Mouse (Mus musculus): ENCODE results near the gene Ntan1. TPM values are rescaled to one million over a fixed set of nuclear protein-coding genes. Genes with fewer than 3 reads are reported as not detected.
"Not testable (repeated sequence)": the region's sequence is repeated elsewhere in the genome, so short reads cannot be mapped to it uniquely, and the experiment has no call there.

The Ntan1 gene
- polyA plus RNA-seq (2016; fragmentation: Nextera tagmentation; extraction: Ambion mirVana): 137 and 169 TPM in 2 replicates

DNA sequence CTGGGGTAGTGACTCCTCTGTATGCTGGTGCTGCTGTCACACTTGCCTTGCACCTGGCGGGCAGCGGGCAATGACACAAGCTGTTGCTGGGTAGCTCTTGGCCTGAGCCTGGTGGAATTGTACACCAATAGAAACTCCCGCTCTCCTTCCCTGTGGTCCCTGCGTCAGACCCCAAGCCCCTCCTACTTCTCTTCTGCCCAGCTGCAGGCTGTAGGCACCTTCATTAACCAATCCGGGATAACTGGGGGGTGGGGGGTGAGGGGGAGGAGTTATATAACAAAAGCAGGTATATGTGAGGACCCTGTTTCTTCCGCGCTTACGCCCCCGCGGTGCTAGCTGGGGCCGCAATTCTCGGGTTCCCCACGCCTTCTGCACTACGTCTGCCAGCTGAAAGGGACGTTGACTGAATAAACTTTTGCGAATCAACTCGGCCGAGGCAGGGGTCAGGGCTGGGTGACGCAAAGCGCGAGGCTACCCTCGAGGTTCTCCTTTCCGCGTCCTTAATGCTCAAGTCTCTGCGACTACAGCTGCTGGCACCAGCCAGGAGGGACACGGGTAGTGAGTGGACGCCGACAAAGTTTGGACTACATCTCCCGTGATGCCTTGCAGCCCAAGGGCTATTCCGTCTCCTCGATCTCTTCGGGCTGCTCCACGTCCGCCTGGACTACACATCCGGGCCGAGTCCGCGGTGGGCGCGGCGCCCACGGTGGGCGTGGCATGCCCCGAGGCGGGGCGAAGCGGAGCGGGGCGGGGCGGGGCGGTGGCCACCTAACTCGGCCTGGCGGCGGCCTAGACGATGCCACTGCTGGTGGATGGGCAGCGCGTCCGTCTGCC, at the start of gene Ntan1:
Gene Ntan1 (plus strand): TSS at position 286 of the 834 bp plus-strand sequence.
- under 1% methylated on average over 58 of the region's 58 CpGs for WGBS
- peak within 1 kb of the TSS; percentile 81 for H3K4me3 ChIP-seq
- H3K27ac ChIP-seq: peak within 1 kb of the TSS; percentile 94
- peaks cover 35% of the 10 kb centered on the region for H3K36me3 ChIP-seq
- no peaks in the 10 kb centered on the region for H3K9me3 ChIP-seq
- H3K4me1 ChIP-seq (replicated peaks): peaks cover 24% of the 10 kb centered on the region
- H3K27me3 ChIP-seq (ENCODE audit: insufficient read depth, poor library complexity, severe bottlenecking): no peaks in the 10 kb centered on the region
- peak; percentile 96 for DNase-seq (ENCODE audit: low spot score)

DNA sequence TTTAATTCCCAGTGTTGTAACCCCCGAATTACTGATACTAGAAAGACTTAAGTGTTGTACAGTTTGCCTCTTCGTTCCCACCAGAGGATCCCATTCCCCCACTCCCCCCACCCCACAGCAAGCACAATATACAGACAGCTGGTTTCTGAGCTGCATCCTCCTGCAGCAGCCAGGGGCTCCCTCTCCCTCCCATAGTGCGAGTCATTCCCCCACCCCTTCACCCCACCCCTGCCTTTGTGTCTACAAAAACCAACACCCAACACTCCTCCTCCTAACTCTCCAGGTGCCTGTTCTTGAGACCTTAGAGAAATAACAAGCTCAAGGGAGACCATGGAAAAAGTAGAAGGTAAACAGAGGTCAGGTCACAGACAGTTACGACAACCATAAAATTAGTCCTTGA, 47.0 kb upstream of the Ntan1 start:
- WGBS: 73% methylated on average over 4 of the region's 4 CpGs
- not testable (repeated sequence) for H3K27me3 ChIP-seq (ENCODE audit: insufficient read depth, poor library complexity, severe bottlenecking); H3K27ac ChIP-seq; H3K4me3 ChIP-seq; DNase-seq (ENCODE audit: low spot score); H3K36me3 ChIP-seq; H3K9me3 ChIP-seq; H3K4me1 ChIP-seq (replicated peaks)

DNA sequence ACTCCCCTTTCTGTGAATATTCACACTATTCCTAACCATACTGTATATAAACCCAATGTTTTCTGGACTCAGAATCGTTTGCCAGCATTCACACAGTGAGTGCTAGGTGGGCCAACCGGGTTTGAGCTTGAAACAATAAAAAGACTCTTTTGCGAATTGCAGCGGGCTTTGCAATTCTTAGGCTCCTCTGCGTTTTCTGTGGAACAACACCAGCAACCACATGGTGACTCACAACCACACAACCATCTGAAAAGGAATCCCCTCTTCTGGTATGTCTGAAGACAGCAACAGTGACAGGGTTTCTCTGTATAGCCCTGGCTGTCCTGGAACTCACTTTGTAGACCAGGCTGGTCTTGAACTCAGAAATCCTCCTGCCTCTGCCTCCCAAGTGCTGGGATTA, 46.6 kb upstream of the Ntan1 start:
- not testable (repeated sequence) for H3K9me3 ChIP-seq; H3K36me3 ChIP-seq; H3K27me3 ChIP-seq (ENCODE audit: insufficient read depth, poor library complexity, severe bottlenecking); H3K27ac ChIP-seq; H3K4me1 ChIP-seq (replicated peaks); H3K4me3 ChIP-seq; DNase-seq (ENCODE audit: low spot score)
- WGBS: 88% methylated on average over 5 of the region's 5 CpGs

DNA sequence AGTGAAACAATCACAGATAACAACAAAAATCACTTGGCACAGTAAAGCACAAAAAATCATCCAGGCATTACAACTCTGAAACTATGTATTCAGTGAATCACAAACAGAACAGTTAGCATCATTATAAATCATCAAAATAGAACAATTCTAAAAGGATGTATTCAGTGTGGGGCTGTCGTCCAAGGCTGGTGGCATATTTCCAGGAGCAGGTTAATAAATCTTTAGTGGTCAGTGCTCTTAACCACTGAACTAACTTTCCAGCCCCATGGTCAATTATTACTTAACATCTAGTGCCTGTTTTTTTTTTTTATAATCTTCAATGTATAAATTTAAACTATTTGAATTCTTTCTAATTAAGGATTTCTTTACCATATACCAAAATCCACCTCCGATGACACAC, 44.6 kb upstream of the Ntan1 start:
- not testable (repeated sequence) for H3K4me3 ChIP-seq; H3K27ac ChIP-seq; DNase-seq (ENCODE audit: low spot score); H3K4me1 ChIP-seq (replicated peaks); H3K36me3 ChIP-seq; H3K9me3 ChIP-seq; H3K27me3 ChIP-seq (ENCODE audit: insufficient read depth, poor library complexity, severe bottlenecking)
- WGBS: 95% methylated on average over 2 of the region's 2 CpGs

DNA sequence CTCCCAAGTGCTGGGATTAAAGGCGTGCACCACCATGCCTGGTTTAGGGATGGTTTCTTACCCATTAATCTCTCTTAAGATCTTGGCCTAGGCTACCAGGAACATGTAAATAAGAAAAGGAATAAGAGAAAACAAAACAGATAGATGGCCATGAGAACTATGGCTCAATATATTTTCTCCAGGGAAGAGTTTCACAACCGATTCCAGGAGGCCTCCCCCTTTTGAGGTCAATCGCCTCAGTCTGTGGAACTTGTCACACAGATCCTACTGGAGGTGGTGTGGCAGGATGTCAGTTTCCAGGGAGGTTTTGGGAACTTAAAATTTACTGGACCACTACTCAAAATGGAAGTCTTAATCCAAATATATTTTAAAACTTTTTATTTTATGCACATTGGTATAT, 44.0 kb upstream of the Ntan1 start:
- H3K36me3 ChIP-seq; H3K27ac ChIP-seq; DNase-seq (ENCODE audit: low spot score); H3K4me1 ChIP-seq (replicated peaks); H3K4me3 ChIP-seq; H3K9me3 ChIP-seq; H3K27me3 ChIP-seq (ENCODE audit: insufficient read depth, poor library complexity, severe bottlenecking): not testable (repeated sequence)
- WGBS: 90% methylated on average over 3 of the region's 3 CpGs

DNA sequence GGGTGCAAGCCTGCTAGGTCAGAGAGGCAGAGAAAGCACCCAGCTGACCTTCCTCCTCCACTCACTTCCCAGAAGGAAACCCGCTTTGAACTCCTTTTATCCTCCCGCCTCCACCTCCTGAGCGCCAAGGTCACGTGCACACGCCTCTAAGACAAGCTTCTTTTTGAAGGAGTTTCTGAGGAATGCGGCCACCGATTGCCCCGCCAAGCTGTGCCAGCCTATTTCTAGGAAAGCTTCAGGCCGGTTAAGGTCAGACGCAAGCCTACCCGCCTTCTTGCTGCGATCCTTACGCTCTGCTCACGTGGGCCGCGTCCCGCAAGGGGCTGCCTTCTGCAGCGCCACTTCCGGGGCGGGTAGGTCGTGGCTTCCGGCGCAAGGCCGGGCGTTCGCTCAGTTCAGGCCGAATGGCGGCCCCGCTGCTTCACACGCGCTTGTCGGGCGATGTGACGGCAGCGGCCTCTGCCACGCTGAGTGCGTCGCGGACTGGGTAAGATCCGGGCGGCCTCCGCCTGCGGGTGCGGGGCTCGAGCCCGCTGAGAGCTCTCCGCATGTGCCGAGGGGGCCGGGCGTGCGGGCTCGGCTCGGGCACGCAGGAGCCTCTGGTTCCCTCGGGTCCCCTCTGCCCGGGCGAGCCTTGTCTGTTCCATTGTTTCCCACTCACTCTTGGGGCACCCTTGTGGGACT, 38.1 kb upstream of the Ntan1 start, which contains the start of gene Rrn3:
Gene Rrn3 (plus strand): TSS at position 356 of the 684 bp plus-strand sequence.
- H3K36me3 ChIP-seq: peaks cover 36% of the 10 kb centered on the region
- peak within 1 kb of the TSS; percentile 87 for H3K4me3 ChIP-seq
- H3K9me3 ChIP-seq: peaks cover 9% of the 10 kb centered on the region; the same call in 1 of the 2 replicates
- peak within 1 kb of the TSS; percentile 95 for H3K27ac ChIP-seq
- H3K27me3 ChIP-seq (ENCODE audit: insufficient read depth, poor library complexity, severe bottlenecking): no peaks in the 10 kb centered on the region
- under 1% methylated on average over 57 of the region's 57 CpGs for WGBS
- H3K4me1 ChIP-seq (replicated peaks): peaks cover 22% of the 10 kb centered on the region
- peak; percentile 89 for DNase-seq (ENCODE audit: low spot score)

DNA sequence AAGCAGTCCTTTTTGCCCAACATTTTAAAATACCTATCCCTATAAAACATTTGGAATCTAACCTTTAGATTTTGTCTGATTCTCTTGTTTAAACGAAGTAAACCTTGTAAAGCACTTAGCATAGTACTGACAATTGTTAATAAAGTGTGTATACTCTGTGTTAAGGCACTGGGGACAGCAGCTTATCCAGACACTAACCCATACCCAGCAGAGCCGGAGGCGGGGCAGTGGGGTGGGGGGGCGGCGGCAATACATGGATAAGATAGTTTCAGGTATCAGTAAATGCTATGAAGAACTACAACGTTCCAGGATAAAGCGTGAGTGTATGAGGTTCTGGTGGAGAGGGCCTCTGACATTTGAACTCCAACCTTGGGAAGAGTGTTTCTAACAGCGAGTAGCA, 37.4 kb upstream of the Ntan1 start:
- Histone ChIP-seq H3K27me3 (ENCODE audit: insufficient read depth, poor library complexity, severe bottlenecking) (no peaks in the 10 kb centered on the region), H3K9me3 (peaks cover 9% of the 10 kb centered on the region; the same call in 1 of the 2 replicates), H3K4me3 (peak overlapping the region; percentile 87), H3K36me3 (peaks cover 43% of the 10 kb centered on the region), H3K27ac (peak overlapping the region; percentile 95), H3K4me1 (replicated peaks) (peaks cover 22% of the 10 kb centered on the region)
- DNase-seq (ENCODE audit: low spot score): no peak
- 42% methylated on average over 8 of the region's 8 CpGs for WGBS

DNA sequence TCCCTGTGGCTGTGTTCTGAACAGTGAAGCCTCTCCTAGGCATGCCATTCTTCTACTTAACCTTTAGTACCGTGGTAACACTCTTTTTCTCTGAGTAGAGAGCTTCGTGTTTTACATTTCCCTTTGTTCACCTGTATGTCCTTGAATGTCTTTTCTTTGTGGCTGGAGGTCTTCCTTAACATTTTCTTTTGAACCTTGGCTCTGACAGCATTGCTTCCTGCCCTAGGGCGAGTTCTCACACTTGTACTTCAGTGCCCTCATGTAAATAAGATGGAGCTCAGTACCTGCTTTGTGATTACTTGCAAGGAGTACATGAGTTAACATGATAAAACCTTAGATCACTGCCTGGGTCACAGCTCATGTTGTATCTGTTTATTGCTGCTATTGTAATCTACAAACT, 32.7 kb upstream of the Ntan1 start:
- no peak for DNase-seq (ENCODE audit: low spot score)
- Histone ChIP-seq H3K4me3 (no peak overlapping the region), H3K9me3 (no peaks in the 10 kb centered on the region), H3K36me3 (peaks cover 85% of the 10 kb centered on the region), H3K27me3 (ENCODE audit: insufficient read depth, poor library complexity, severe bottlenecking) (no peaks in the 10 kb centered on the region), H3K4me1 (replicated peaks) (peaks cover 11% of the 10 kb centered on the region), H3K27ac (no peak overlapping the region)
- WGBS: 85% methylated on average over 3 of the region's 3 CpGs

DNA sequence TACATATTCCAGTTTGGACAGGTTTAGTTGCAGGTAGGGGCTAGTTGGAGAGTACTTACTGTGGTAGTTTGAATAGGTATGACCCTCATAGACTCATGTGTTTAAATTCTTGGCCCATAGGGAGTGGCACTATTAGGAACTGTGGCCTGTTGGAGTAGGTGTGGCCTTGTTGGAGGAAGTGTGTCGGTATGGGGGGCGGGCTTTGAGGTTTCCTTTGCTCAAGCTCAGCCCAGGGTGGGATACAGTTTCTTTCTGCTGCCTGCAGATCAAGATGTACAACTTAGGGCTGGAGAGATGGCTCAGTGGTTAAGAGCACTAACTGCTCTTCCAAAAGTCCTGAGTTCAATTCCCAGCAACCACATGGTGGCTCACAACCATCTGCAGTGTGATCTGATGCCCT, 25.2 kb upstream of the Ntan1 start:
- not testable (repeated sequence) for H3K4me1 ChIP-seq (replicated peaks); H3K4me3 ChIP-seq; H3K27ac ChIP-seq; H3K27me3 ChIP-seq (ENCODE audit: insufficient read depth, poor library complexity, severe bottlenecking); DNase-seq (ENCODE audit: low spot score); H3K9me3 ChIP-seq
- 95% methylated on average over 2 of the region's 2 CpGs for WGBS
- peaks cover 99% of the 10 kb centered on the region for H3K36me3 ChIP-seq

DNA sequence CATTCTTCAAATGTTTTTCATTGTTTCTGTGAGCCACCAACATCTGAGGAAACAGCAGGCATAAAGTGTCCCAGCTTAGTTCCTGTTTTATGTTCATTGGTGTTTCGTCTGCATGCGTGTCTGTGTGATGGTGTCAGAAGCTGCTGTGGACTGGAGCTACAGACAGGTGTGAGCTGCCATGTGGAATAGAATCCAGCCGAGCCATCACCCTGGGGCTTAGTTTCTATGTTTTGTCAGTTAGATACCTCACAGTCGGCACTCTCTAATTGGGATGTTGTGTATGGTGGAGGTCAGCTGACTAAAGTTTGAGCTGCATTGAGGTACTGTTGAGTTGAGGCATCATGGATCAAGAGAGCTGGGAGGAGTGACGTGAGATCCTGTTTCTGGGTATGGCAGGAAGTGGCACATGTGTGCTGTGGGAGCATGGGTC, 21.9 kb upstream of the Ntan1 start:
- Histone ChIP-seq H3K36me3 (peaks cover 98% of the 10 kb centered on the region), H3K4me1 (replicated peaks) (no peaks in the 10 kb centered on the region), H3K9me3 (no peaks in the 10 kb centered on the region), H3K27ac (no peak overlapping the region), H3K4me3 (no peak overlapping the region), H3K27me3 (ENCODE audit: insufficient read depth, poor library complexity, severe bottlenecking) (no peaks in the 10 kb centered on the region)
- 93% methylated on average over 5 of the region's 5 CpGs for WGBS
- no peak for DNase-seq (ENCODE audit: low spot score)

DNA sequence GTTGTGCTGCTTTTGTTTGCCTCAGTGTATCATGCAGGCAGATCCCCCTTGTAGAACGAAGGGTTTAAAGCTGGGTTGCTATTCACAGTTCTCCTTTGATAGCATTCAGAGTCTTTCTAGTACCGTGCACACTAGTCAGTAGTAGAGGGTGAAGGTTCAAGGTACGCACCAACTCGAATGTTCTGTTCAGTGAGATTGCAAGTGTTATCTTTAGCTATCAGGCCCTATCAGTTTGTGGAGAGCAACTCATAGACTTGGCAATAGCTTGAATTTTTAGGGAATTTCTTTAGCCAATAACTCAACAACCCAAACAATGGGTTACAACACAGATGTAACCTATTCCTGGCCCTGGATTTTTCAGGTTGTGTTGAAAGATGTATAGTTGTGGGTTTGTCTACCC, 17.4 kb upstream of the Ntan1 start:
- Histone ChIP-seq H3K27ac (no peak overlapping the region), H3K36me3 (peaks cover 98% of the 10 kb centered on the region), H3K4me1 (replicated peaks) (no peaks in the 10 kb centered on the region), H3K9me3 (no peaks in the 10 kb centered on the region), H3K27me3 (ENCODE audit: insufficient read depth, poor library complexity, severe bottlenecking) (no peaks in the 10 kb centered on the region), H3K4me3 (no peak overlapping the region)
- WGBS: 95% methylated on average over 4 of the region's 4 CpGs
- DNase-seq (ENCODE audit: low spot score): no peak

DNA sequence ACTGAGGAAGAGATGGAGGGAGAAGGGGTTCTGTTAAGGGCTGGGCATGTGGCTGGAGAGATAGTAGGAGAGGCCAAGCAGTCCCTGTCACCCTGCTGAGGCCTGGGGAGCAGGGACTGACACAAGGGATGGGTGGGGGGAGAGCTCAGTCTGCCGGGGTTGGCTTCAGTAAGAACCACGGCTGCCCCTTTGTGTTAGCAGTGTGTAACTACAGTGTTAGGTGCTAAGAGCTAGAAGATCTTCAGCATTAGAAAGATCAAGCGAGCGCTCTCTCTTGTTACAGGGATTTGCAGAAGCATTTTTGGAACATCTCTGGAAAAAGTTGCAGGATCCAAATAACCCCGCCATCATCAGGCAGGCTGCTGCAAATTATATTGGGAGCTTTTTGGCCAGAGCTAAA, 14.0 kb upstream of the Ntan1 start:
- 91% methylated on average over 5 of the region's 5 CpGs for WGBS

DNA sequence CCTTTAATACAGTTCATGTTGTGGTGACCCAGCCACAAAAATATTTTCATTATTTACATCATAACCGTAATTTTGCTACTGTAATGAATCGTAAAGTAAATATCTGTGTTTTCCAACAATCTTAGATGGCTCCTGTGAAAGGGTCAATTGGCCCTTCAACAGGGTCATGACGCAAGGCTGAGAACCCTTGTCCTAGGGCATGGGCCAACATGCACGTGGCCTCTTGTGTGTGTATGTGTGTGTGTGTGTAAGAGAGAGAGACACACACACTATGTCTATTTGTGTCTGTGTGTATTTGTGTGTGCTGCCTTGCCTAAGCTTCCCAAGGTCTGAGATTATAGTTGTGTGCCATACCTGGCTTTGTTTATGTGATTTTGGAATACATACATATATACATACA, 11.0 kb upstream of the Ntan1 start:
- Histone ChIP-seq H3K36me3 (peaks cover 96% of the 10 kb centered on the region), H3K4me1 (replicated peaks) (no peaks in the 10 kb centered on the region), H3K27ac (no peak overlapping the region), H3K9me3 (no peaks in the 10 kb centered on the region), H3K4me3 (no peak overlapping the region), H3K27me3 (ENCODE audit: insufficient read depth, poor library complexity, severe bottlenecking) (no peaks in the 10 kb centered on the region)
- 95% methylated on average over 4 of the region's 4 CpGs for WGBS
- no peak for DNase-seq (ENCODE audit: low spot score)

More for the DNA sequence above, 14.0 kb upstream of the Ntan1 start:
- Histone ChIP-seq H3K27me3 (ENCODE audit: insufficient read depth, poor library complexity, severe bottlenecking) (no peaks in the 10 kb centered on the region), H3K36me3 (peaks cover 95% of the 10 kb centered on the region), H3K4me3 (no peak overlapping the region), H3K27ac (no peak overlapping the region), H3K4me1 (replicated peaks) (no peaks in the 10 kb centered on the region), H3K9me3 (no peaks in the 10 kb centered on the region)
- DNase-seq (ENCODE audit: low spot score): no peak

Measured in hindbrain, embryonic 10.5 days (tissue).